Mouse (Mus musculus): Measurements from ENCODE around the gene Bmper.

- TF ChIP-seq EP300 (IDR thresholded peaks at IDR 0.05; ENCODE audit: low read depth) (no peak), CTCF (IDR thresholded peaks at IDR 0.05; ENCODE audit: low read depth) (no peak)
These were observed 23.5 kb downstream of the Bmper start for GRCm38 (mm10) chr9:23246389-23246788.
